11 mouse cellular contexts compared by ENCODE assay signal in the genomic region with DNA sequence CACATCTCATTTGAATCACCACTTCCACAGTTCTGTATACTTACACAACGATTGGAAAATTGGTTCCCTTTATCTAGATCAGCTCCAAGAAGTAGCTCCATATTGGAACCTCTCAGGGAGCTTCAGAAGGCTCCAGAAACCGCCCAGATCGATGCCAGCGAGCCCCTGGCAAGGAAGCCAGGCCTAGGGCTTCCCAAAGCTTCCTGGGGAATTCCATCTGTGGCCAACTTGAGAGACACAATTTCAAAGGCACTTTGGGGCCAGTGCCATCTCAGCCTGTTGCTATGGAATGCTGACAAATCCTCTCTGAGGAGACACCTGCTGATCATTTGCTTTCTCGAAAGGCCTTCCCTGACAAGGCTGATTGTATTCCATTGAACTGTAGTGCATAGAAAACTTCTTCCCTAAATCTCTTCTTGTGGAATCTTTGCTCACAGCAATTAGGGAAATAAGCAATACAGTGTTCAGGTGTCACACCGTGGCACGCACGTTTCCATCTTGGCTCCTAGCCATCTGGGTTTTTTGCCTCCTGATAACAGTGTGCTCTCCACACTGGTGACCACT.
DNase-seq lines count a peak whose midpoint lies in the region; TF ChIP-seq lines count a peak whose summit lies in the region.
"Had no signal": no experiment of that assay in that cellular context is flagged by ENCODE, and none has a peak within 500 bp of the region (broad histone marks: within the 10 kb centered on the region; RNA-seq: fewer than 3 reads in every experiment).

No protein-coding gene starts in this region.

- no peak for TF ChIP-seq POLR2A in brain, embryonic 14.5 days (IDR thresholded peaks at IDR 0.05; ENCODE audit: borderline replicate concordance, extremely low read depth, insufficient read depth, insufficient read length, poor library complexity, severe bottlenecking)

- peak; percentile 30 to 48 for DNase-seq in layer of hippocampus, postnatal 10 days (ENCODE audit: low spot score in 2 of 2)
- no peak for DNase-seq in layer of hippocampus, adult 18-20 months (ENCODE audit: low spot score in 2 of 2)
- peak; percentile 81 for DNase-seq in Muller cell, postnatal 12 days (ENCODE audit: inconsistent ontology term)
- DNase-seq in brain, embryonic 14.5 days (ENCODE audit: low read depth) = peak; percentile 76
- DNase-seq in cerebellum, adult 9-11 months = peak; percentile 84
- no peak for DNase-seq in spleen, postnatal 4 days (ENCODE audit: low spot score in 2 of 2)
- no peak for DNase-seq in thymus, postnatal 14 days
- DNase-seq: adrenal gland, postnatal 10 days; gastrocnemius, adult 2 months; lung, postnatal 10 days; thymus, adult 18-20 months had no signal

- TF ChIP-seq CTCF in brain, embryonic 14.5 days (IDR thresholded peaks at IDR 0.05; ENCODE audit: borderline replicate concordance, extremely low read depth, insufficient read depth, insufficient read length) = no peak

Comparison
In these comparisons a context has a peak if more than half of its experiments do, and no peak if none do; other contexts are left out.
1. DNase-seq: peak in layer of hippocampus, postnatal 10 days (2 of 2), Muller cell, postnatal 12 days (single experiment), brain, embryonic 14.5 days (single experiment) and cerebellum, adult 9-11 months (single experiment); none in layer of hippocampus, adult 18-20 months (0 of 2), spleen, postnatal 4 days (0 of 2) and thymus, postnatal 14 days (single experiment).